In genomic region chr12:106295596-106295995, GRCm38 (mm10) we compare ENCODE assay signal across 28 mouse cellular contexts.
DNase-seq lines count a peak whose midpoint lies in the region; ATAC-seq and TF ChIP-seq lines count a peak whose summit lies in the region.
"Had no signal": no experiment of that assay in that cellular context is flagged by ENCODE, and none has a peak within 500 bp of the region (broad histone marks: within the 10 kb centered on the region; RNA-seq: fewer than 3 reads in every experiment).

No protein-coding gene starts in this region.

- no peak overlapping the region for H3K4me2 ChIP-seq in forebrain, embryonic 13.5 days
- H3K4me2 ChIP-seq in forebrain, embryonic 12.5 days = no peak overlapping the region
- no peak overlapping the region for H3K4me2 ChIP-seq in limb, embryonic 14.5 days (replicated peaks; ENCODE audit: low read depth, low read length, severe bottlenecking)
- no peak overlapping the region for H3K4me2 ChIP-seq in embryonic facial prominence, embryonic 14.5 days (ENCODE audit: low read depth, low read length)
- H3K4me2 ChIP-seq: heart, embryonic 13.5 days; hindbrain, embryonic 14.5 days had no signal

- H3K4me3 ChIP-seq in forebrain, embryonic 13.5 days = no peak overlapping the region
- no peak overlapping the region for H3K4me3 ChIP-seq in forebrain, embryonic 12.5 days (replicated peaks)
- no peak overlapping the region for H3K4me3 ChIP-seq in limb, embryonic 14.5 days (replicated peaks; ENCODE audit: low read length)
- no peak overlapping the region for H3K4me3 ChIP-seq in limb, embryonic 10.5 days
- H3K4me3 ChIP-seq in embryonic facial prominence, embryonic 10.5 days = no peak overlapping the region
- no peak overlapping the region for H3K4me3 ChIP-seq in embryonic facial prominence, embryonic 14.5 days (ENCODE audit: low read depth, low read length)
- H3K4me3 ChIP-seq: erythroblast, embryonic 14.5 days; gastrocnemius, adult 2 months; heart, adult 2 months; heart, embryonic 10.5 days; heart, embryonic 13.5 days had no signal

- peak; percentile 47 for DNase-seq in limb, embryonic 14.5 days (ENCODE audit: low spot score)
- no peak for DNase-seq in limb, embryonic 10.5 days (ENCODE audit: low spot score)
- peak; percentile 40 for DNase-seq in embryonic facial prominence, embryonic 10.5 days (ENCODE audit: low spot score)
- DNase-seq in embryonic facial prominence, embryonic 14.5 days (ENCODE audit: low spot score) = peak; percentile 45
- DNase-seq in frontal cortex, postnatal 10 days (ENCODE audit: low spot score in 2 of 2) = no peak
- DNase-seq: adrenal gland, adult 8-10 months; adrenal gland, postnatal 25 days; cerebellum, adult 11 months; cerebellum, adult 2 months; cerebellum, adult 9-11 months; cerebellum, postnatal 25 days; gastrocnemius, adult 2 months; gastrocnemius, postnatal 14 days; heart, adult 2 months; heart, postnatal 14 days; heart, postnatal 4 days had no signal

- H3K9me3 ChIP-seq in forebrain, embryonic 13.5 days (replicated peaks) = no peaks in the 10 kb centered on the region
- no peaks in the 10 kb centered on the region for H3K9me3 ChIP-seq in forebrain, embryonic 12.5 days
- H3K9me3 ChIP-seq in limb, embryonic 14.5 days (ENCODE audit: control insufficient read depth, low read length) = no peaks in the 10 kb centered on the region
- no peaks in the 10 kb centered on the region for H3K9me3 ChIP-seq in limb, embryonic 10.5 days (replicated peaks)
- H3K9me3 ChIP-seq in embryonic facial prominence, embryonic 10.5 days = no peaks in the 10 kb centered on the region
- H3K9me3 ChIP-seq in embryonic facial prominence, embryonic 14.5 days (ENCODE audit: control insufficient read depth, low read length) = no peaks in the 10 kb centered on the region
- H3K9me3 ChIP-seq: heart, embryonic 10.5 days; heart, embryonic 13.5 days had no signal

- TF ChIP-seq POLR2A in limb, embryonic 14.5 days (IDR thresholded peaks at IDR 0.05; ENCODE audit: borderline replicate concordance, extremely low read depth, insufficient read depth, insufficient read length) = no peak

- H3K27me3 ChIP-seq in forebrain, embryonic 13.5 days = no peaks in the 10 kb centered on the region
- H3K27me3 ChIP-seq in forebrain, embryonic 12.5 days = 0 out of 2 replicates have a peak, but pooled peaks cover 2% of the 10 kb centered on the region
- no peaks in the 10 kb centered on the region for H3K27me3 ChIP-seq in limb, embryonic 14.5 days (ENCODE audit: control insufficient read depth, insufficient read depth, low read length)
- no peaks in the 10 kb centered on the region for H3K27me3 ChIP-seq in limb, embryonic 10.5 days (ENCODE audit: low read depth, poor library complexity, severe bottlenecking)
- H3K27me3 ChIP-seq in embryonic facial prominence, embryonic 10.5 days (replicated peaks; ENCODE audit: low read depth, poor library complexity, severe bottlenecking) = no peaks in the 10 kb centered on the region
- no peaks in the 10 kb centered on the region for H3K27me3 ChIP-seq in embryonic facial prominence, embryonic 14.5 days (replicated peaks; ENCODE audit: control insufficient read depth, insufficient read depth, low read length)
- H3K27me3 ChIP-seq: heart, embryonic 13.5 days had no signal

- no peaks in the 10 kb centered on the region for H3K36me3 ChIP-seq in forebrain, embryonic 13.5 days (ENCODE audit: poor library complexity, severe bottlenecking)
- no peaks in the 10 kb centered on the region for H3K36me3 ChIP-seq in forebrain, embryonic 12.5 days (replicated peaks)
- no peaks in the 10 kb centered on the region for H3K36me3 ChIP-seq in limb, embryonic 14.5 days (ENCODE audit: control insufficient read depth, insufficient read depth, low read length)
- H3K36me3 ChIP-seq in limb, embryonic 10.5 days = no peaks in the 10 kb centered on the region
- no peaks in the 10 kb centered on the region for H3K36me3 ChIP-seq in embryonic facial prominence, embryonic 10.5 days (replicated peaks)
- H3K36me3 ChIP-seq in embryonic facial prominence, embryonic 14.5 days (ENCODE audit: control insufficient read depth, insufficient read depth, low read length) = no peaks in the 10 kb centered on the region
- H3K36me3 ChIP-seq: heart, embryonic 10.5 days; heart, embryonic 13.5 days had no signal

- no peak for ATAC-seq in forebrain, embryonic 13.5 days
- ATAC-seq in forebrain, embryonic 12.5 days (ENCODE audit: low FRiP score) = no peak
- no peak for ATAC-seq in limb, embryonic 14.5 days (ENCODE audit: low FRiP score, low read depth)
- no peak for ATAC-seq in embryonic facial prominence, embryonic 14.5 days (ENCODE audit: low read depth)
- no peak for ATAC-seq in granulocyte monocyte progenitor cell, adult 5-6 weeks (replicated peaks; ENCODE audit: poor library complexity, severe bottlenecking)
- ATAC-seq: activated CD4-positive, CD25-positive, alpha-beta regulatory T cell, adult 4 months; forebrain, embryonic 14.5 days; hindbrain, postnatal 0 days; inflammation-experienced regulatory T-cells, adult 6 months; intestine, embryonic 16.5 days had no signal

- no peak overlapping the region for H3K9ac ChIP-seq in forebrain, embryonic 13.5 days
- no peak overlapping the region for H3K9ac ChIP-seq in forebrain, embryonic 12.5 days
- H3K9ac ChIP-seq in limb, embryonic 14.5 days (ENCODE audit: low read depth, low read length, severe bottlenecking) = no peak overlapping the region
- no peak overlapping the region for H3K9ac ChIP-seq in embryonic facial prominence, embryonic 14.5 days (ENCODE audit: low read depth, low read length)
- H3K9ac ChIP-seq: heart, embryonic 13.5 days; hindbrain, embryonic 14.5 days had no signal

- 71% methylated on average over 7 of the region's 7 CpGs for WGBS in forebrain, embryonic 13.5 days
- 77% methylated on average over 7 of the region's 7 CpGs for WGBS in forebrain, embryonic 12.5 days
- WGBS in limb, embryonic 14.5 days = 31% methylated on average over 7 of the region's 7 CpGs
- WGBS in limb, embryonic 10.5 days = 52% methylated on average over 7 of the region's 7 CpGs
- 60% methylated on average over 7 of the region's 7 CpGs for WGBS in embryonic facial prominence, embryonic 10.5 days
- WGBS in embryonic facial prominence, embryonic 14.5 days = 36% methylated on average over 7 of the region's 7 CpGs

- H3K4me1 ChIP-seq in forebrain, embryonic 13.5 days = no peaks in the 10 kb centered on the region
- H3K4me1 ChIP-seq in forebrain, embryonic 12.5 days = no peaks in the 10 kb centered on the region
- H3K4me1 ChIP-seq in limb, embryonic 14.5 days (ENCODE audit: control insufficient read depth, insufficient read depth, low read length) = peaks cover 3% of the 10 kb centered on the region; the same call in 1 of the 2 replicates
- no peaks in the 10 kb centered on the region for H3K4me1 ChIP-seq in limb, embryonic 10.5 days
- no peaks in the 10 kb centered on the region for H3K4me1 ChIP-seq in embryonic facial prominence, embryonic 10.5 days
- peaks cover 4% of the 10 kb centered on the region; the same call in 1 of the 2 replicates for H3K4me1 ChIP-seq in embryonic facial prominence, embryonic 14.5 days (ENCODE audit: control insufficient read depth, insufficient read depth, low read length)
- H3K4me1 ChIP-seq: heart, embryonic 13.5 days had no signal

- 0 out of 2 replicates have a peak overlapping the region, but pooled peaks have one; percentile 5 for H3K27ac ChIP-seq in forebrain, embryonic 13.5 days
- no peak overlapping the region for H3K27ac ChIP-seq in forebrain, embryonic 12.5 days
- H3K27ac ChIP-seq in limb, embryonic 14.5 days (replicated peaks; ENCODE audit: low read depth, low read length) = no peak overlapping the region
- no peak overlapping the region for H3K27ac ChIP-seq in limb, embryonic 10.5 days
- no peak overlapping the region for H3K27ac ChIP-seq in embryonic facial prominence, embryonic 10.5 days (replicated peaks)
- H3K27ac ChIP-seq in embryonic facial prominence, embryonic 14.5 days (replicated peaks; ENCODE audit: low read depth, low read length) = no peak overlapping the region
- H3K27ac ChIP-seq: gastrocnemius, adult 2 months; heart, adult 2 months; heart, embryonic 10.5 days; heart, embryonic 13.5 days; hindbrain, embryonic 14.5 days; hindbrain, postnatal 0 days had no signal

Comparison
In these comparisons a context has a peak if more than half of its experiments do, and no peak if none do; other contexts are left out.
1. DNase-seq: peak in limb, embryonic 14.5 days (single experiment), embryonic facial prominence, embryonic 10.5 days (single experiment) and embryonic facial prominence, embryonic 14.5 days (single experiment); none in limb, embryonic 10.5 days (single experiment) and frontal cortex, postnatal 10 days (0 of 2).